Mouse (Mus musculus) embryonic fibroblast, embryonic 13.5 days (primary cell): ENCODE measurements around the gene Rpap1.

Experiments
- CTCF ChIP-seq: IDR thresholded peaks from 2 replicates; pipeline ENCODE4 v1.5.1; 2011; ENCODE audit warnings: mild to moderate bottlenecking, control low read depth, low read length, moderate library complexity, borderline replicate concordance; ENCODE audit not compliant: insufficient read depth
- POLR2A ChIP-seq: IDR thresholded peaks from 2 replicates; pipeline ENCODE4 v1.6.1; 2011; ENCODE audit warnings: low read depth, mild to moderate bottlenecking, control low read depth, low read length, moderate library complexity

GRCm38 (mm10) chr2:119810890-119811289 is 23.6 kb upstream of the Rpap1 start:
- TF ChIP-seq CTCF: no peak
- no peak for TF ChIP-seq POLR2A
